Mouse (Mus musculus) limb, embryonic 11.5 days (tissue): ENCODE measurements around the gene Gm10840. TPM values are rescaled to one million over a fixed set of nuclear protein-coding genes. Genes with fewer than 3 reads are reported as not detected.
"Not testable (repeated sequence)": the region's sequence is repeated elsewhere in the genome, so short reads cannot be mapped to it uniquely, and the experiment has no call there.

Experiments used
- ATAC-seq: fragments of 200-750 bp; cut with Nextera tagmentation; 2 replicates; pipeline ENCODE4 v1.8.0; 2017; ENCODE audit warnings: low read depth; ENCODE audit not compliant: insufficient number of reproducible peaks, low FRiP score, low TSS enrichment
- DNase-seq: peaks from one replicate; pipeline ENCODE4 v3.0.0-alpha.2; 2015; ENCODE audit warnings: low spot score
- H3K27ac ChIP-seq: fragments of 300-500 bp; sonication (generic); replicated peaks from 2 replicates; pipeline ENCODE4 v1.5.1; 2014; ENCODE audit warnings: low read depth, mild to moderate bottlenecking, low read length
- H3K27me3 ChIP-seq: fragments of 300-500 bp; sonication (generic); 2 replicates; pipeline ENCODE4 v1.6.1; 2014; ENCODE audit warnings: mild to moderate bottlenecking, low read length, mixed read lengths; ENCODE audit not compliant: control insufficient read depth, insufficient read depth
- H3K36me3 ChIP-seq: fragments of 300-500 bp; sonication (generic); 2 replicates; pipeline ENCODE4 v1.6.1; 2014; ENCODE audit warnings: mild to moderate bottlenecking, low read length, moderate library complexity, mixed read lengths; ENCODE audit not compliant: control insufficient read depth, insufficient read depth
- H3K4me1 ChIP-seq: fragments of 300-500 bp; sonication (generic); 2 replicates; pipeline ENCODE4 v1.6.1; 2014; ENCODE audit warnings: low read length, mixed read lengths; ENCODE audit not compliant: control insufficient read depth, insufficient read depth
- H3K4me2 ChIP-seq: fragments of 300-500 bp; sonication (generic); 2 replicates; pipeline ENCODE4 v1.6.1; 2014; ENCODE audit warnings: low read depth, mild to moderate bottlenecking, moderate library complexity; ENCODE audit not compliant: severe bottlenecking
- H3K4me3 ChIP-seq: fragments of 300-500 bp; sonication (generic); 2 replicates; pipeline ENCODE4 v1.5.1; 2014; ENCODE audit warnings: low read depth, low read length
- H3K9ac ChIP-seq: fragments of 300-500 bp; sonication (generic); 2 replicates; pipeline ENCODE4 v1.6.1; 2014; ENCODE audit warnings: mild to moderate bottlenecking, low read length
- H3K9me3 ChIP-seq: fragments of 300-500 bp; sonication (generic); 2 replicates; pipeline ENCODE4 v1.6.1; 2016; ENCODE audit warnings: low read length; ENCODE audit not compliant: control insufficient read depth
- WGBS: fragments of 180-500 bp; shearing (Covaris S2); extraction: QIAGEN DNeasy Blood & Tissue Kit; methylation state at CpG from one replicate; pipeline ENCODE4 v1.1.7; 2014; 5-methylcytosine and 5-hydroxymethylcytosine counted together
- polyA plus RNA-seq: library from polyadenylated mRNA; unstranded; fragments of >200 nt; fragmentation: Nextera tagmentation; extraction: Ambion mirVana; gene quantifications from 2 replicates; pipeline ENCODE4 v1.2.1, GENCODE M21; 2014

Gm10840 gene
- polyA plus RNA-seq, 1 experiment from 2014 or later: 0.64 TPM

DNA sequence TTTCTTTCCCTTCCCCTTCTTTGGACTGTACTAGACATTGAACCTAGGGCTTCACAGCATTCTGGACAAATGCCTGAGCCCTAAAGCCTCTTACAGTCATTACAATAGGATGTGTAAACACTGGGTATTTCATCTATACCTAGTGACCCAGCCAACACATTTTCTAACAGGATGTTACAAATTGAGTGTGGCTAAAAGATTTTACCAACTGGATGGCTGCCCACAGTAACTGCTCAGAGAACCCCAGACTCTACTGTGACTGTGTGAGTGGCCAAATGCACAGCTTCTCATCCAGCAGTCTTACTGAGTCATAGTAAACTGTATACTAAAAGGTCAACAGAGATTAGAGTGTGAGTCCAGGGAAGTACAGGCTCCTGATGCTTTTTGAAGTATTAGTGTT is 34.7 kb downstream of the Gm10840 start:
- no peaks in the 10 kb centered on the region for H3K27me3 ChIP-seq
- H3K4me1 ChIP-seq: 0 out of 2 replicates have a peak, but pooled peaks cover 2% of the 10 kb centered on the region
- DNase-seq (no peak), ATAC-seq (no peak)
- no peak overlapping the region for H3K4me2 ChIP-seq
- no peak overlapping the region for H3K9ac ChIP-seq
- no peak overlapping the region for H3K4me3 ChIP-seq
- no peak overlapping the region for H3K27ac ChIP-seq
- no peaks in the 10 kb centered on the region; the same call in 1 of the 2 replicates for H3K36me3 ChIP-seq
- no peaks in the 10 kb centered on the region for H3K9me3 ChIP-seq

DNA sequence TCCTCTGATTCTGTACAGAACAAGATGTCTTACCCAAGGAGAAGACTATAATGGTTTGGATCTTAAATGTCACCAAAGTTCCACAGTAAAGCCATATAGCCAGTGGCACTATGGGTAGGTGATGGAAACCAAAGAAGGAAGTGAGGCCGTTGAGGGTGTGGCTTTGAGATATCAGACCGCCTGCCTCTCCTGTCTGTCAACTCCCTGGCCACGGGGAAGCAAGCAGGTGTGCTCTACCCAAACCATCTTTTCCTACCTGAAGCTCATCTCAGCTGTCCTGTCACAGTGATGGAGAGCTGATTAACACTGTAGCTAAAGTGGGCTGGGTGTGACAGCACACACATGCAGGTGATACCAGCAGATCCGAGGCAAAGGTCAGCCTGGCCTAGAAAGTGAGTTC is 37.6 kb downstream of the Gm10840 start:
- Histone ChIP-seq H3K36me3 (peaks cover 9% of the 10 kb centered on the region; the same call in 1 of the 2 replicates), H3K27me3 (no peaks in the 10 kb centered on the region), H3K4me2 (no peak overlapping the region), H3K4me3 (no peak overlapping the region), H3K9ac (no peak overlapping the region), H3K9me3 (no peaks in the 10 kb centered on the region), H3K27ac (no peak overlapping the region), H3K4me1 (0 out of 2 replicates have a peak, but pooled peaks cover 2% of the 10 kb centered on the region)
- 87% methylated on average over 4 of the region's 4 CpGs for WGBS
- DNase-seq (no peak), ATAC-seq (no peak)

DNA sequence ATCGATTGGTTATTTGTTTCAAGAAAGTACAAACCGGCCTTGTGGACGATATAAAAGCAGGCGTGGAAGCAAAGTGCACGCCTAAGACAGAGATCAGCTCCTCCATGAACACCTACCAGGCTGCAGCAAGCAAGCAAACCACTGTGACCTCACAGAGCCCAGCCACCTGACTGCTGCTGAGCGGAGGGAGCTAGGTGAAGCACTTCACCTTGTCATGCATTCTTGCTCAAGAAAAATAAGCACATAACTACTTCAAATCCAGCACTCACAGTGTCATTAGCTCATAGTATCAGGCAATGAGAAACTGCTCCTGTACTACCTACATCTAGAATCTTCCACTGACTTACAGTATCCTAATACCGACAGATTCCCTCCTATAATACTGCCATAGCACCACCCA is 39.3 kb downstream of the Gm10840 start:
- H3K4me2 ChIP-seq, H3K9me3 ChIP-seq, ATAC-seq, H3K9ac ChIP-seq, DNase-seq, H3K27me3 ChIP-seq, H3K4me3 ChIP-seq, H3K4me1 ChIP-seq, H3K27ac ChIP-seq: not testable (repeated sequence)
- 97% methylated on average over 7 of the region's 7 CpGs for WGBS
- peaks cover 16% of the 10 kb centered on the region; the same call in 1 of the 2 replicates for H3K36me3 ChIP-seq

DNA sequence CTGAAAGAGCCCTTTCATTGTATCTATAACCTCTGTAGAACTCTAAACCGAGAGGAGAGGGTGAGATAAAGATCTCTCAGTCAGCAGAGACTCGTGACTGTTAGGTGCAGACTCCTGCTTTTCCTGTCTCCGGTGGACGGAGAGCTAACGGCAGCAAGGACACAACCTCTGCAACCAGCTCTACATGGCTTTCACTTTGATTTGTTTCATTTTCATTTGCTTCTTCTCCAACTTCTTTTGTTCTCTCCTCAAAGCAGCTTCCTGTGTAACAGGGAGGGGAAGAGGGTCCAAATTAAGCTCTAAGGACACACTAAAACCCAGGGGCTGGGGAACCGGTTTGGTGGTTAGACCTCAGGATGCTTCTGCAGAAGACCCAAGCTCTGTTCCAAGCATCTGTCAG is 40.1 kb downstream of the Gm10840 start:
- WGBS: 84% methylated on average over 6 of the region's 6 CpGs
- Histone ChIP-seq H3K9me3 (no peaks in the 10 kb centered on the region), H3K4me1 (no peaks in the 10 kb centered on the region), H3K9ac (no peak overlapping the region), H3K36me3 (peaks cover 16% of the 10 kb centered on the region; the same call in 1 of the 2 replicates), H3K4me2 (no peak overlapping the region), H3K27me3 (no peaks in the 10 kb centered on the region), H3K27ac (no peak overlapping the region), H3K4me3 (no peak overlapping the region)
- ATAC-seq: no peak
- DNase-seq: no peak

DNA sequence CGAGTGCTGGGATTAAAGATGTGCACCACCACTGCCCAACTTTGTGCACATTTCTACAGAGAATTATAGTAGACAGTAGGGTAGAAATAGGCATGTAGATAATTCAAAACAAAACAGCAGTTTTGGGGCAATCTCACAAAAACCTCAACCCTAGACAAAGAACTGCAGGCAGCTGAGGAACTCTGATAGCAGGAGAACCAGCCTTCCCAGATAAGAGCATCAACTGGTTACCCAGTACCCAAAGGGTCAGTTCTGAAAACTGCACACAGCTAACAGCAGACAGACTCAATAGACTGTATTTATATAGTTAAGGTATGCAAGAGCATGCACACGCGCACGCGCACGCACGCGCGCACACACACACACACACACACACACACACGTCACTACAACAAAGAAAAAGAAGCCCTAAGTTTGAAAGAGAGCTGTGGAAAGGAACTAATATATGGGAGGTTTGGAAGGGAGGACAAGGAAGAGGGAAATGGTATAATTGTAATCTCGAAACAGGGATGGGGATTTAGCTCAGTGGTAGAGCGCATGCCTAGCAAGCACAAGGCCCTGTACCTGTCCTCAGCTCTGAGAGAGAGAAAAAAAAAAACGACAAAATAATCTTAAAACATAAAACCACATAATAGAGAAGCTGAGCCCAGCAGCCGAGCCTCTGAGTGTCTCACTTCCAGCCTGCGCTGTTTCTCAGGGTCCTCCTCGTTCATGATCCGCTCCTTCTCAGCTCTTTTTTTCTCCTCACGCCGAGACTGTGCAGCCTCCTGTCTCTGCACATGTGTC is 40.9 kb downstream of the Gm10840 start:
- Histone ChIP-seq H3K27ac (no peak overlapping the region), H3K4me3 (no peak overlapping the region), H3K36me3 (peaks cover 19% of the 10 kb centered on the region; the same call in 1 of the 2 replicates), H3K27me3 (no peaks in the 10 kb centered on the region), H3K9me3 (no peaks in the 10 kb centered on the region), H3K4me1 (no peaks in the 10 kb centered on the region), H3K4me2 (no peak overlapping the region), H3K9ac (no peak overlapping the region)
- WGBS: 96% methylated on average over 19 of the region's 19 CpGs
- no peak for ATAC-seq
- no peak for DNase-seq

DNA sequence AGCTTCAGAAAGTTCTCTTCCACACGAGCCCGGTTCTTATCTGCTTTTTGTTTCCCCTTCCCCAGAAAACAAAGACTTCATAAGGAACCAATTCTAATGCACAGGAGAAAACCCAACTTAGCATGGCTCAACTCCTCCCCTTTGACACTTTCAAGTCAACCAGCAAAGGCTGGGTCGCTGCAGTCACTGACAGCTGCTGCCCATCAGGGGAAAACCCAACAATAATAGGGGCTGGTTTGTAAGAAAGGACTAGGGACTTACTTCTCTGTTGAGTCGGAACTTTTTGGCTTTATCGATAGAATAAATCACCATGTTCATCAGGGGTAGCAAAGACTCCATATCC is 41.4 kb downstream of the Gm10840 start, which contains the start of gene Strada:
TSS of gene Strada (minus strand) at position 46 of the 343 bp plus-strand sequence.
- ATAC-seq (no peak), DNase-seq (no peak)
- no peak within 1 kb of the TSS for H3K27ac ChIP-seq
- WGBS: 92% methylated on average over 5 of the region's 5 CpGs
- H3K4me3 ChIP-seq: no peak within 1 kb of the TSS
- no peaks in the 10 kb centered on the region for H3K4me1 ChIP-seq
- peaks cover 19% of the 10 kb centered on the region; the same call in 1 of the 2 replicates for H3K36me3 ChIP-seq
- no peaks in the 10 kb centered on the region for H3K27me3 ChIP-seq
- H3K9me3 ChIP-seq: no peaks in the 10 kb centered on the region
- no peak within 1 kb of the TSS for H3K4me2 ChIP-seq
- H3K9ac ChIP-seq: no peak within 1 kb of the TSS

Other genes with a start within 250 kb of the Gm10840 start
- 8.7 and 9.2 TPM in 2 replicates for gene Cyb561, start 207.5 kb upstream of the Gm10840 start, polyA plus RNA-seq
- gene Ace, start 192.9 kb upstream of the Gm10840 start, polyA plus RNA-seq: 0.09 and 0.15 TPM in 2 replicates
- not detected in 2 replicates for gene Ace3, start 166.2 kb upstream of the Gm10840 start, polyA plus RNA-seq
- gene Kcnh6, start 152.7 kb upstream of the Gm10840 start, polyA plus RNA-seq: 0.14 and 0.39 TPM in 2 replicates
- gene Dcaf7, start 124.0 kb upstream of the Gm10840 start, polyA plus RNA-seq: 75.3 and 82.5 TPM in 2 replicates
- gene Taco1, start 94.8 kb upstream of the Gm10840 start, polyA plus RNA-seq: 10.3 and 12.9 TPM in 2 replicates
- 20.9 and 26.1 TPM in 2 replicates for gene Map3k3, start 76.2 kb upstream of the Gm10840 start, polyA plus RNA-seq
- gene Limd2, start within 50 bp of the Gm10840 start, polyA plus RNA-seq: 516 and 591 TPM in 2 replicates
- 36.7 and 40.0 TPM in 2 replicates for gene Strada, start 41.3 kb downstream of the Gm10840 start, polyA plus RNA-seq
- 53.5 and 68.1 TPM in 2 replicates for gene Ccdc47, start 55.5 kb downstream of the Gm10840 start, polyA plus RNA-seq
- 96.6 and 110 TPM in 2 replicates for gene Ddx42, start 56.1 kb downstream of the Gm10840 start, polyA plus RNA-seq
- gene Ftsj3, start 95.2 kb downstream of the Gm10840 start, polyA plus RNA-seq: 72.6 and 74.9 TPM in 2 replicates
- 380 and 388 TPM in 2 replicates for gene Psmc5, start 95.3 kb downstream of the Gm10840 start, polyA plus RNA-seq
- gene Smarcd2, start 112.1 kb downstream of the Gm10840 start, polyA plus RNA-seq: 82.6 and 84.8 TPM in 2 replicates
- 0.09 and 0.29 TPM in 2 replicates for gene Tcam1, start 115.8 kb downstream of the Gm10840 start, polyA plus RNA-seq
- not detected in 2 replicates for gene Gh, start 141.0 kb downstream of the Gm10840 start, polyA plus RNA-seq
- 2.1 and 2.3 TPM in 2 replicates for gene Cd79b, start 153.9 kb downstream of the Gm10840 start, polyA plus RNA-seq
- 0.13 and 0.23 TPM in 2 replicates for gene Scn4a, start 192.4 kb downstream of the Gm10840 start, polyA plus RNA-seq
- not detected in 2 replicates for gene Prr29, start 204.6 kb downstream of the Gm10840 start, polyA plus RNA-seq
- gene Icam2, start 227.2 kb downstream of the Gm10840 start, polyA plus RNA-seq: 24.5 and 26.8 TPM in 2 replicates